Mouse (Mus musculus): ENCODE results near the gene Ccdc153. TPM values are rescaled to one million over a fixed set of nuclear protein-coding genes. Genes with fewer than 3 reads are reported as not detected.

Gene Ccdc153
- polyA plus RNA-seq, 1 experiment from 2014 or later = not detected

DNA sequence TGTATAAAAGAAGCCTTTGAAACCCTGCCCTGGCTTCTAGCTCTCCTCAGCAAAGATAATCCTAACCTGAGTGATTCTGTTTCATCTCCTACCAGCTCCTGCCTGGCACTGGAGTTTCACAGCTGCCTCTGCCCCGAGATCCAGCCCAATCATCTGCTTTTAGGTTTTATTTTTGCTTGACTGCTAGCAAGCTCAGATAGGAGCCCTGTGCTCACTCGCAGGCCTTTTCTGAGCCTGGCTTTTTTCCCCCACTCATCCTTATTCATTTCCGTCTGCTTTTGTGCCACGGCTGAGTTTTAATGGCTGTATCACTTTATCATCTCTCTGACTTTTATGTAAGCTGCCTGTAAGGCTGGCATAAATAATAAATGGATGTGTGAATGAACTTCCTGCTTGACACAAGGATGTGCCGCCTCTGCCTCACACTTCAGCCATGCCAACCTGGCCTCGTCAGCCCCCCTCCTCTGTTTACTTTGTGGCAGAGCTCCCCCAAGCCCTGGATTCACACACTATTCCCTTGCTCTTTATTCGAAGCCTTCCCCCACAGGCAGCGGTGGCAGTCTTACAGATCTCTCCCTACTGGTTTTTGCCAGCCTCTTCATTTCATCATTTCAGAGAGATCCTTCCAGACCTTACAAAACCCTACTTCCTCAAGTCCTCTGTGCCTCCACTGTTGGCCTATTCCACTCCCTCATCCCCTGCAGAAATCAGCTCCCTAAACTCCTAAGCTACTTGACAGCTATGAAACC is 26.2 kb downstream of the Ccdc153 start:
- H3K27ac ChIP-seq = no peak overlapping the region
- H3K4me3 ChIP-seq (replicated peaks) = no peak overlapping the region
- no peak for ATAC-seq

DNA sequence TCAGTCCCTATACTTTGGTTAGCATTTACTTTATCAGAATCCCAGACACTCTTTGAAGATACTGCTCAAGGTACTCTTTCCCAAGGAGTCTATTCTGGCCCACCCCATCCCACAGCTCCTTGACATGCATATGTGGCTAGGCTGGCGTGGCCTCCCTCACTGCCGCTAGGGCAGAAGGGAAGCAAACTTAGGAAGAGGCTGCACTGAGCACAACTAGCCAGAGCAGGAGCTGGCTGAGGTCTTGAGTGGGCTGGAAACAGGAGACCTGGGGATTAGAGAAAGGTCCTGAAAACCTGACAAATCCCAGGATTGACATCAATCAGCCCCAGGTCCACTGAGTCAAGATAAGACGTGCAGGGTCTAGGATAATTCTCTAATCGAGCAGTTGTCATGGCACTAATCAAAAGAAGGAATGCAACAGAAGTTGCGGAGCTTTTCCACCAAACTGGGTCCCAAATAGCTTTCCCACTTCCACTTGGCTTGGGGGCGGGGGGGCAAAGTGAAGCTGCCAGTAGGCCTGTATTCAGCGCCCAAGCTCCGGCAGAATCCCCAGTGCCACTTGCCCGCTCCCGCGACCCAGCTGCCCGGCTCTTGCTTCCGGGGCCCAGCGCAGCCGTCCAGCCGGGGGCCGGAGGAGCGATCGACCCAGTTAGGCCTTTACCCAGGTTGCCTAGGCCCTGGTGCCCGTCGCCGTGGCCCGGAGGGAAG is 27.0 kb downstream of the Ccdc153 start:
- 0 out of 2 replicates have a peak, but pooled peaks cover 3% of the 10 kb centered on the region for H3K9me3 ChIP-seq
- H3K4me2 ChIP-seq (replicated peaks) = peak overlapping the region; percentile 88
- H3K27ac ChIP-seq = peak overlapping the region; percentile 85
- 13% methylated on average over 23 of the region's 23 CpGs for WGBS
- 0 out of 2 replicates have a peak, but pooled peaks cover 8% of the 10 kb centered on the region for H3K4me1 ChIP-seq (replicated peaks)
- no peaks in the 10 kb centered on the region for H3K27me3 ChIP-seq (replicated peaks)
- peak overlapping the region; percentile 87 for H3K9ac ChIP-seq
- ATAC-seq = peak; percentile 50; the same call in 1 of the 2 replicates
- peak overlapping the region; percentile 51 for H3K4me3 ChIP-seq (replicated peaks)
- H3K36me3 ChIP-seq = no peaks in the 10 kb centered on the region

More for the DNA sequence above, 26.2 kb downstream of the Ccdc153 start:
- Histone ChIP-seq H3K27me3 (replicated peaks) (no peaks in the 10 kb centered on the region), H3K4me2 (replicated peaks) (peak overlapping the region; percentile 88; the same call in 1 of the 2 replicates), H3K4me1 (replicated peaks) (0 out of 2 replicates have a peak, but pooled peaks cover 8% of the 10 kb centered on the region), H3K9ac (no peak overlapping the region), H3K9me3 (0 out of 2 replicates have a peak, but pooled peaks cover 3% of the 10 kb centered on the region), H3K36me3 (no peaks in the 10 kb centered on the region)
- WGBS = 54% methylated on average over 8 of the region's 8 CpGs

- Histone ChIP-seq H3K4me2 (replicated peaks) (peak overlapping the region; percentile 88), H3K4me3 (replicated peaks) (peak overlapping the region; percentile 51), H3K27me3 (replicated peaks) (no peaks in the 10 kb centered on the region), H3K9me3 (0 out of 2 replicates have a peak, but pooled peaks cover 3% of the 10 kb centered on the region), H3K36me3 (no peaks in the 10 kb centered on the region), H3K27ac (peak overlapping the region; percentile 85), H3K4me1 (replicated peaks) (0 out of 2 replicates have a peak, but pooled peaks cover 8% of the 10 kb centered on the region), H3K9ac (peak overlapping the region; percentile 87)
- WGBS = 6% methylated on average over 28 of the region's 28 CpGs
- peak; percentile 91 for ATAC-seq
Observed at GRCm38 (mm10) chr9:44268027-44268360, 27.5 kb downstream of the Ccdc153 start.

DNA sequence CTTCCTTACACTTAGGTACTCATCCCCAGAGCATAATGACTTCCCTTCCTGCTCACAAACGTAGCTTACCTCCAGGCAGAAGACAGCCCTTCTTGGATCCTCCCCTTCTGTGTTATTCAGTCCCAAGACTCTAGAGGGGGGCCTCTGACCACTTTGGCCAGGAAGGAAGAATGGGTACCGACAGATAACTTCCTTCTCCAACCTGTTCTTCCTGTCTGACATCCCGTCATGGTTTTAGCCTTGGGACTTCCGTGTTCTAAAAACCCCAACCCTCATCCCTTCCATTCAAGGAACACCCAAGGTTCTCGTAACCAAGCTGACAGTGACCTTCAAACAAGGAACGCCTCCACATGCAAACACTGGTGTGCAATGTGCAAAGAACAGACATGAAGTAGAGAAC is 28.0 kb downstream of the Ccdc153 start, which contains the start of gene Nlrx1:
TSS of gene Nlrx1 (minus strand) at position 168 of the 400 bp plus-strand sequence.
- 0 out of 2 replicates have a peak, but pooled peaks cover 3% of the 10 kb centered on the region for H3K9me3 ChIP-seq
- 65% methylated on average over 6 of the region's 6 CpGs for WGBS
- peak within 1 kb of the TSS; percentile 87 for H3K9ac ChIP-seq
- H3K27ac ChIP-seq = peak within 1 kb of the TSS; percentile 85
- peak; percentile 50 for ATAC-seq
- H3K4me1 ChIP-seq (replicated peaks) = 0 out of 2 replicates have a peak, but pooled peaks cover 8% of the 10 kb centered on the region
- no peaks in the 10 kb centered on the region for H3K27me3 ChIP-seq (replicated peaks)
- peak within 1 kb of the TSS; percentile 88 for H3K4me2 ChIP-seq (replicated peaks)
- H3K36me3 ChIP-seq = no peaks in the 10 kb centered on the region
- H3K4me3 ChIP-seq (replicated peaks) = peak within 1 kb of the TSS; percentile 51

GRCm38 (mm10) chr9:44269077-44269476 is 28.6 kb downstream of the Ccdc153 start:
- 0 out of 2 replicates have a peak, but pooled peaks cover 8% of the 10 kb centered on the region for H3K4me1 ChIP-seq (replicated peaks)
- 84% methylated on average over 3 of the region's 3 CpGs for WGBS
- no peak overlapping the region for H3K27ac ChIP-seq
- no peak overlapping the region for H3K4me3 ChIP-seq (replicated peaks)
- no peak for ATAC-seq
- no peak overlapping the region for H3K9ac ChIP-seq
- no peak overlapping the region for H3K4me2 ChIP-seq (replicated peaks)
- no peaks in the 10 kb centered on the region for H3K27me3 ChIP-seq (replicated peaks)
- no peaks in the 10 kb centered on the region for H3K36me3 ChIP-seq
- H3K9me3 ChIP-seq = 0 out of 2 replicates have a peak, but pooled peaks cover 3% of the 10 kb centered on the region

GRCm38 (mm10) chr9:44269973-44270372 is 29.5 kb downstream of the Ccdc153 start:
- 0 out of 2 replicates have a peak, but pooled peaks cover 3% of the 10 kb centered on the region for H3K9me3 ChIP-seq
- no peak for ATAC-seq
- H3K27me3 ChIP-seq (replicated peaks) = no peaks in the 10 kb centered on the region
- H3K4me2 ChIP-seq (replicated peaks) = no peak overlapping the region
- H3K9ac ChIP-seq = no peak overlapping the region
- no peak overlapping the region for H3K4me3 ChIP-seq (replicated peaks)
- H3K27ac ChIP-seq = no peak overlapping the region
- WGBS = 86% methylated on average over 4 of the region's 4 CpGs
- H3K4me1 ChIP-seq (replicated peaks) = 0 out of 2 replicates have a peak, but pooled peaks cover 8% of the 10 kb centered on the region
- H3K36me3 ChIP-seq = no peaks in the 10 kb centered on the region

GRCm38 (mm10) chr9:44283183-44283582 is 42.7 kb downstream of the Ccdc153 start:
- WGBS = 56% methylated on average over 5 of the region's 5 CpGs
- H3K9me3 ChIP-seq = no peaks in the 10 kb centered on the region
- no peak overlapping the region for H3K4me3 ChIP-seq (replicated peaks)
- no peaks in the 10 kb centered on the region for H3K36me3 ChIP-seq
- H3K4me1 ChIP-seq (replicated peaks) = peaks cover 15% of the 10 kb centered on the region
- H3K27me3 ChIP-seq (replicated peaks) = peaks cover 13% of the 10 kb centered on the region
- H3K27ac ChIP-seq = no peak overlapping the region
- ATAC-seq = no peak
- H3K4me2 ChIP-seq (replicated peaks) = no peak overlapping the region
- no peak overlapping the region for H3K9ac ChIP-seq

DNA sequence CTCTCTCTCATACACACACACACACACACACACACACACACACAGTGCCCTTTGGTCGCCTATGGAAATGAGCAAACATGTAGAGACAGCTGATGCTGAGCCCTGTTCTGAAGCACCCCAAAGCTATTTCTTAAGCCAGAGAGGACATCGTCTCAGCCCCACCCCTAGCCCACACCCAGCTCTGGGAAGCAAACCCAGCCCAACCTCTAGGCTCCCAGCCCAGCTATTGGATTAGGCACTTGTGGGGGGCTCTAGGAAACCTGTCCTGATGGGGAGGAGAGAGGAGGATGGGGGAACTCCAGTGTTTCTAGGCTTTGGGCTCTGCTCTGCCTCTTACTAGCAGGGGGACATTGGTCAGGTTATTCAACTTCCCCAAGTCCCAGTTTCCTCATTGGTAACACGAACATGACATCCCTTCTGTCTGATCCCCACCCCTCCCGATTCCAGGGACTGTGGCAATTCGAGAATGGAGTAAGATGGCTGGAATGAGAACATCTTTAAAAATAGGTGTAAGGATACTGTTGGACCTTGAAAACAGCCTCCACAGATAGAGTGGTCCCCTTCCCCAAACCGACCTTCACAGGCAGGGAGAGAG is 45.9 kb downstream of the Ccdc153 start:
- no peaks in the 10 kb centered on the region for H3K9me3 ChIP-seq
- no peak for ATAC-seq
- peaks cover 2% of the 10 kb centered on the region; the same call in 1 of the 2 replicates for H3K36me3 ChIP-seq
- H3K4me3 ChIP-seq (replicated peaks) = no peak overlapping the region
- H3K27me3 ChIP-seq (replicated peaks) = peaks cover 15% of the 10 kb centered on the region
- no peak overlapping the region for H3K9ac ChIP-seq
- peaks cover 25% of the 10 kb centered on the region for H3K4me1 ChIP-seq (replicated peaks)
- no peak overlapping the region for H3K27ac ChIP-seq
- 19% methylated on average over 6 of the region's 6 CpGs for WGBS
- peak overlapping the region; percentile 94 for H3K4me2 ChIP-seq (replicated peaks)

- Histone ChIP-seq H3K27me3 (replicated peaks) (peaks cover 15% of the 10 kb centered on the region), H3K9ac (peak overlapping the region; percentile 63), H3K4me1 (replicated peaks) (peaks cover 25% of the 10 kb centered on the region), H3K36me3 (peaks cover 5% of the 10 kb centered on the region; the same call in 1 of the 2 replicates), H3K4me2 (replicated peaks) (peak overlapping the region; percentile 94), H3K4me3 (replicated peaks) (peak overlapping the region; percentile 54), H3K27ac (0 out of 2 replicates have a peak overlapping the region, but pooled peaks have one; percentile 19), H3K9me3 (no peaks in the 10 kb centered on the region)
- 15% methylated on average over 11 of the region's 11 CpGs for WGBS
- ATAC-seq = no peak; the same call in 1 of the 2 replicates
Observed at GRCm38 (mm10) chr9:44287003-44287400, 46.5 kb downstream of the Ccdc153 start.

DNA sequence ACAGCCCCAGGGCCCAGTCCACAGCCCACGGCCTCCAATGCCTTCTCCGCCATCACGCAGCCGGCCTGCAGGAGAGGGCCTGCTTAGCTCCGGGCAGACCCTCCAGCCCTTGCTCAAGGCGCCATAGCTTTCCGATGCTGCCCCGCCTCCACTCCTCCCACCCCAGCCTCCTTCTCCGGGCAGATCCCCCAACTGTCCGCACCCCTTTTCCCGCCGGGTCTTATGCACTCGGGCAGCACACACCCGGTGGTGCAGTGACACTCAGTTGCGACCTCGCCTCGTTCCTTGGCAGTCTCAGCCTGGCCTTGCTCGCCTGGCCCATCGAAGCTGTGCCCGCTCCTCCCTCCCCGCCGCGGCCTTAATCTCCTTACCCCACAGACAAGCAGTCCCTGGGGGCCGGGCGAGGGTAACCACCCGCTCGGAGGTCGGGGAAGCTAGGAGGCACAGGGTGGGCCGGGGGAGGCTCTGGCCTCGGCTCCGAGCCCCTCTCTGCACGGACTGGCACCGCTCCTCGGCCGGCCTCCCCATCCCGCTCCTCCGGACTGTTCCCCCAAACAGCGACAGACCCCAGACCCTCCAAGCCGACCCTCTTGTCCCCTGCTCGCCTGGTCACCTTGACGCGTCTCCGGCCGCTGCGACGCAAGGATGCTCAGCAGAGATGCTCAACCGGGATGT is 47.1 kb downstream of the Ccdc153 start:
- Histone ChIP-seq H3K4me1 (replicated peaks) (peaks cover 25% of the 10 kb centered on the region), H3K4me3 (replicated peaks) (peak overlapping the region; percentile 54), H3K9me3 (no peaks in the 10 kb centered on the region), H3K9ac (peak overlapping the region; percentile 63), H3K36me3 (peaks cover 6% of the 10 kb centered on the region), H3K27me3 (replicated peaks) (peaks cover 15% of the 10 kb centered on the region), H3K4me2 (replicated peaks) (peak overlapping the region; percentile 94), H3K27ac (peak overlapping the region; percentile 19; the same call in 1 of the 2 replicates)
- peak; percentile 48 for ATAC-seq
- 1% methylated on average over 47 of the region's 47 CpGs for WGBS

Measured in intestine, embryonic 15.5 days (tissue).